Mouse (Mus musculus): ENCODE results near the gene Vmn1r142.
"Not testable (repeated sequence)": the region's sequence is repeated elsewhere in the genome, so short reads cannot be mapped to it uniquely, and the experiment has no call there.

DNA sequence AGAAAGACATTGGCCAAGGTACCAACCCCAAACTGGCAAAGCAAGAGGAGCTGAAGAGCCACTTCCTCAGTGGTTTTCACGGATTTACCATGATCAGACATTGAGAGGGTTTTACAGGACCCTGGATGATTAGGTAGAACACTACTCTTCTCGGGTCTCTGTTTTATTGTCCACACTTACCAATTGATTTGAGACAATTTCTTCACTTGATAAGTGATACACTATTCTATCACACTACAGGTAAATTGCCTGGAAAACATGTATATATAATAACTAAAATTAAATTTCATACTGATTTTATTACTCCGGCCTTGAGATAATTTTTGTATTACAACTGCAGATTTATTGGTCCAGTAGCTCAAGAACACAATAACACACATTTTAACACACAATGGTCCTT, at the start of gene Vmn1r142:
- TF ChIP-seq KAT2A (IDR thresholded peaks at IDR 0.05; ENCODE audit: insufficient replicate concordance, low read length); POLR2A (IDR thresholded peaks at IDR 0.05; ENCODE audit: low read depth, low read length); ZKSCAN1 (IDR thresholded peaks at IDR 0.05; ENCODE audit: borderline replicate concordance, low read depth, low read length); ELF1 (IDR thresholded peaks at IDR 0.05; ENCODE audit: low read depth, low read length); ZC3H11A (IDR thresholded peaks at IDR 0.05; ENCODE audit: low read depth, low read length); RCOR1 (conservative IDR thresholded peaks at IDR 0.05; ENCODE audit: low read depth, low read length); NELFE (IDR thresholded peaks at IDR 0.05; ENCODE audit: low read depth, low read length); CTCF (conservative IDR thresholded peaks at IDR 0.05 in 1 of 2, IDR thresholded peaks at IDR 0.05 in 1 of 2; ENCODE audit: low read depth in 2 of 2, low read length in 2 of 2); NRF1 (IDR thresholded peaks at IDR 0.05; ENCODE audit: low read depth, low read length); EP300 (IDR thresholded peaks at IDR 0.05; ENCODE audit: low read length); MXI1 (IDR thresholded peaks at IDR 0.05; ENCODE audit: low read depth, low read length); MAX (IDR thresholded peaks at IDR 0.05; ENCODE audit: low read length); TBP (conservative IDR thresholded peaks at IDR 0.05; ENCODE audit: low read depth, low read length); TCF12 (IDR thresholded peaks at IDR 0.05; ENCODE audit: low read depth, low read length): not testable (repeated sequence)
